Mouse (Mus musculus) liver, adult 2 months (tissue): ENCODE data around the gene Rars.

Experiments
- CTCF ChIP-seq: fragments of 200-500 bp; IDR thresholded peaks from 2 replicates; pipeline ENCODE4 v1.5.1; 2011; ENCODE audit warnings: low read depth, low read length, control low read depth
- POLR2A ChIP-seq: fragments of 200-500 bp; IDR thresholded peaks from 2 replicates; pipeline ENCODE4 v1.6.1; 2011; ENCODE audit warnings: low read length, control low read depth; ENCODE audit not compliant: insufficient read depth; ENCODE audit errors: extremely low read depth

DNA sequence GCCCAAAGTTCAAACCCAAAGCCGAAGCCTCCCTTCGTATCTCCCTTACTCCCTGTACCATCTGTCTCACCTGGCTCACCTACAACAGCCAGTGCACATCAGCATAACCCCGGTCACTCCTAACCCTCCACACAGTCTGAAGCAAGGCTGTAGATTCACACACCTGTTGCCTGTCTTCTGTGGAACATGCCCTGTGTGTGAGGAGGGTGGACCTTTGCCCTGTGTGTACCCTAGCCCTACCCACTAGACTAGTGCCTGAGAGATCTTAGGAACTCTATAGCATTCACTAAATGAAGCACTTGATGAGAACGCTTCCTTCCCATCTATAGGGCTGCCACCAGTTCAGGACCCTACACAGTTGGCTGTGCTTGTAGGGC lies 73.7 kb downstream of the Rars start:
- TF ChIP-seq POLR2A: no peak
- no peak for TF ChIP-seq CTCF
